Mouse (Mus musculus) c-Kit-negative CD71-positive TER-119-positive erythroid progenitor cells, embryonic 14.5 days (primary cell): ENCODE measurements at regions not wholly inside any gene's neighbourhood (a gene's known extent, or its start where the extent isn't known, plus 50 kb on each side); places are given as distances from the start of the nearest gene placed in this dataset.
"Not testable (repeated sequence)": the region's sequence is repeated elsewhere in the genome, so short reads cannot be mapped to it uniquely, and the experiment has no call there.

Experiments
- DNase-seq: peaks from one replicate; pipeline ENCODE4 v3.0.0-alpha.2; 2013; ENCODE audit warnings: low read depth, low spot score

GRCm38 (mm10) chr4:55631157-55631556 is 98.9 kb upstream of the Klf4 start:
- no peak for DNase-seq

- DNase-seq, result not testable (repeated sequence)
Observed at GRCm38 (mm10) chr4:55630215-55630614, 97.9 kb upstream of the Klf4 start.

GRCm38 (mm10) chr4:55624779-55625178 is 92.5 kb upstream of the Klf4 start:
- DNase-seq, result no peak

GRCm38 (mm10) chr4:55623151-55623760 is 91.0 kb upstream of the Klf4 start:
- DNase-seq, result no peak

GRCm38 (mm10) chr4:55622651-55623050 is 90.4 kb upstream of the Klf4 start:
- DNase-seq, result no peak

GRCm38 (mm10) chr4:55619891-55620290 is 87.6 kb upstream of the Klf4 start:
- DNase-seq, result no peak

GRCm38 (mm10) chr4:55615808-55616207 is 83.5 kb upstream of the Klf4 start:
- no peak for DNase-seq

GRCm38 (mm10) chr4:55613523-55613922 is 81.3 kb upstream of the Klf4 start:
- no peak for DNase-seq

- no peak for DNase-seq
Observed at GRCm38 (mm10) chr4:55610998-55611397, 78.7 kb upstream of the Klf4 start.

GRCm38 (mm10) chr4:55609214-55609613 is 76.9 kb upstream of the Klf4 start:
- DNase-seq, result no peak

- no peak for DNase-seq
Observed at GRCm38 (mm10) chr4:55605541-55605940, 73.3 kb upstream of the Klf4 start.

- DNase-seq, result no peak
Observed at GRCm38 (mm10) chr4:55604915-55605314, 72.6 kb upstream of the Klf4 start.

GRCm38 (mm10) chr4:55603821-55604435 is 71.7 kb upstream of the Klf4 start:
- no peak for DNase-seq

GRCm38 (mm10) chr4:55595203-55595602 is 62.9 kb upstream of the Klf4 start:
- DNase-seq, result no peak

- no peak for DNase-seq
Observed at GRCm38 (mm10) chr4:55594699-55595098, 62.4 kb upstream of the Klf4 start.

- DNase-seq, result no peak
Observed at GRCm38 (mm10) chr4:55593132-55593531, 60.9 kb upstream of the Klf4 start.

- DNase-seq, result no peak
Observed at GRCm38 (mm10) chr4:55586212-55586611, 53.9 kb upstream of the Klf4 start.

GRCm38 (mm10) chr4:55583589-55583988 is 51.3 kb upstream of the Klf4 start:
- no peak for DNase-seq
